Mouse (Mus musculus) erythroblast, embryonic 14.5 days (primary cell): ENCODE data around the gene Rpl34.

Source experiments
- GATA1 ChIP-seq: IDR thresholded peaks from 2 replicates; pipeline ENCODE4 v1.6.1; 2012; ENCODE audit warnings: low read length, inconsistent platforms, mixed read lengths
- TAL1 ChIP-seq: IDR thresholded peaks from 3 replicates; pipeline ENCODE4 v1.6.1; 2012; ENCODE audit warnings: low read length, inconsistent platforms, mixed read lengths

- TF ChIP-seq TAL1 (no peak), GATA1 (no peak)
Observed at GRCm38 (mm10) chr3:130689630-130690029, 40.6 kb downstream of the Rpl34 start.
